12 mouse cellular contexts compared by ENCODE assay signal in genomic region chr13:104576188-104576789, GRCm38 (mm10).
DNase-seq lines count a peak whose midpoint lies in the region; ATAC-seq and TF ChIP-seq lines count a peak whose summit lies in the region.
"Had no signal": no experiment of that assay in that cellular context is flagged by ENCODE, and none has a peak within 500 bp of the region (broad histone marks: within the 10 kb centered on the region; RNA-seq: fewer than 3 reads in every experiment).

No protein-coding gene starts in this region.

- no peak for TF ChIP-seq POLR2A in brain, embryonic 14.5 days (IDR thresholded peaks at IDR 0.05; ENCODE audit: borderline replicate concordance, extremely low read depth, insufficient read depth, insufficient read length, poor library complexity, severe bottlenecking)

- intact Hi-C loops in left cerebral cortex, adult 2 months (cut with DNase I) = no loop called here

- 76% methylated on average over 10 of the region's 10 CpGs for WGBS in midbrain, embryonic 13.5 days
- WGBS in midbrain, embryonic 11.5 days = 73% methylated on average over 10 of the region's 10 CpGs
- WGBS in limb, embryonic 10.5 days = 44% methylated on average over 10 of the region's 10 CpGs

- H3K27me3 ChIP-seq in midbrain, embryonic 13.5 days = no peaks in the 10 kb centered on the region
- H3K27me3 ChIP-seq in midbrain, embryonic 11.5 days (ENCODE audit: control insufficient read depth, insufficient read depth, low read length) = no peaks in the 10 kb centered on the region
- H3K27me3 ChIP-seq in limb, embryonic 10.5 days (ENCODE audit: low read depth, poor library complexity, severe bottlenecking) = no peaks in the 10 kb centered on the region
- H3K27me3 ChIP-seq: heart, embryonic 13.5 days had no signal

- H3K4me1 ChIP-seq in midbrain, embryonic 13.5 days (replicated peaks) = 0 out of 2 replicates have a peak, but pooled peaks cover 3% of the 10 kb centered on the region
- H3K4me1 ChIP-seq in midbrain, embryonic 11.5 days (ENCODE audit: control insufficient read depth, insufficient read depth, low read length) = no peaks in the 10 kb centered on the region
- peaks cover 68% of the 10 kb centered on the region for H3K4me1 ChIP-seq in limb, embryonic 10.5 days

- H3K27ac ChIP-seq in midbrain, embryonic 13.5 days = no peak overlapping the region
- no peak overlapping the region for H3K27ac ChIP-seq in midbrain, embryonic 11.5 days (ENCODE audit: low read depth, low read length)
- peak overlapping the region; percentile 57 for H3K27ac ChIP-seq in limb, embryonic 10.5 days
- no peak overlapping the region for H3K27ac ChIP-seq in left cerebral cortex, adult 2 months
- H3K27ac ChIP-seq: heart, embryonic 13.5 days had no signal

- H3K4me2 ChIP-seq in midbrain, embryonic 13.5 days (replicated peaks) = no peak overlapping the region
- no peak overlapping the region for H3K4me2 ChIP-seq in midbrain, embryonic 11.5 days
- H3K4me2 ChIP-seq: heart, embryonic 13.5 days had no signal

- no peak for TF ChIP-seq CTCF in brain, embryonic 14.5 days (IDR thresholded peaks at IDR 0.05; ENCODE audit: borderline replicate concordance, extremely low read depth, insufficient read depth, insufficient read length)
- TF ChIP-seq CTCF in left cerebral cortex, adult 2 months (IDR thresholded peaks at IDR 0.05) = no peak

- H3K4me3 ChIP-seq in midbrain, embryonic 13.5 days (replicated peaks) = no peak overlapping the region
- H3K4me3 ChIP-seq in midbrain, embryonic 11.5 days (ENCODE audit: low read depth, low read length) = no peak overlapping the region
- H3K4me3 ChIP-seq in limb, embryonic 10.5 days = no peak overlapping the region
- H3K4me3 ChIP-seq in left cerebral cortex, adult 2 months = no peak overlapping the region
- H3K4me3 ChIP-seq: heart, embryonic 13.5 days had no signal

- H3K36me3 ChIP-seq in midbrain, embryonic 13.5 days = no peaks in the 10 kb centered on the region
- no peaks in the 10 kb centered on the region for H3K36me3 ChIP-seq in midbrain, embryonic 11.5 days (ENCODE audit: control insufficient read depth, insufficient read depth, low read length)
- no peaks in the 10 kb centered on the region for H3K36me3 ChIP-seq in limb, embryonic 10.5 days
- H3K36me3 ChIP-seq: heart, embryonic 13.5 days had no signal

- DNase-seq in midbrain, embryonic 11.5 days (ENCODE audit: low spot score, missing footprints) = no peak
- DNase-seq in brain, embryonic 14.5 days (ENCODE audit: low read depth) = peak; percentile 25
- peak; percentile 77 for DNase-seq in limb, embryonic 10.5 days (ENCODE audit: low spot score)
- peak; percentile 43 for DNase-seq in thymus, postnatal 0 days (ENCODE audit: low spot score)
- no peak for DNase-seq in left cerebral cortex, adult 2 months (ENCODE audit: extremely low spot score in 1 of 2, low spot score in 2 of 2)
- DNase-seq in right cerebral cortex, adult 2 months (ENCODE audit: low spot score in 2 of 2) = no peak
- DNase-seq in layer of hippocampus, postnatal 25 days (ENCODE audit: extremely low spot score in 1 of 2, low spot score in 1 of 2) = no peak
- DNase-seq: cerebellum, postnatal 25 days; kidney, adult 11 months; lung, postnatal 10 days had no signal

- no peak overlapping the region for H3K9ac ChIP-seq in midbrain, embryonic 13.5 days (replicated peaks)
- no peak overlapping the region for H3K9ac ChIP-seq in midbrain, embryonic 11.5 days (ENCODE audit: low read length)
- H3K9ac ChIP-seq: heart, embryonic 13.5 days had no signal

- no peaks in the 10 kb centered on the region for H3K9me3 ChIP-seq in midbrain, embryonic 13.5 days
- no peaks in the 10 kb centered on the region for H3K9me3 ChIP-seq in midbrain, embryonic 11.5 days (ENCODE audit: control insufficient read depth, low read length)
- no peaks in the 10 kb centered on the region for H3K9me3 ChIP-seq in limb, embryonic 10.5 days (replicated peaks)
- H3K9me3 ChIP-seq: heart, embryonic 13.5 days had no signal

- 0 out of 2 replicates have a peak, but pooled peaks have one; percentile 37 for ATAC-seq in midbrain, embryonic 13.5 days
- ATAC-seq in midbrain, embryonic 11.5 days (ENCODE audit: low FRiP score) = no peak

Comparison
In these comparisons a context has a peak if more than half of its experiments do, and no peak if none do; other contexts are left out.
1. DNase-seq: peak in brain, embryonic 14.5 days (single experiment), limb, embryonic 10.5 days (single experiment) and thymus, postnatal 0 days (single experiment); none in midbrain, embryonic 11.5 days (single experiment), left cerebral cortex, adult 2 months (0 of 2), right cerebral cortex, adult 2 months (0 of 2) and layer of hippocampus, postnatal 25 days (0 of 2).